Mouse (Mus musculus): ENCODE measurements at regions not wholly inside any gene's neighbourhood (a gene's known extent, or its start where the extent isn't known, plus 50 kb on each side); places are given as distances from the start of the nearest gene placed in this dataset.
"Not testable (repeated sequence)": the region's sequence is repeated elsewhere in the genome, so short reads cannot be mapped to it uniquely, and the experiment has no call there.

DNA sequence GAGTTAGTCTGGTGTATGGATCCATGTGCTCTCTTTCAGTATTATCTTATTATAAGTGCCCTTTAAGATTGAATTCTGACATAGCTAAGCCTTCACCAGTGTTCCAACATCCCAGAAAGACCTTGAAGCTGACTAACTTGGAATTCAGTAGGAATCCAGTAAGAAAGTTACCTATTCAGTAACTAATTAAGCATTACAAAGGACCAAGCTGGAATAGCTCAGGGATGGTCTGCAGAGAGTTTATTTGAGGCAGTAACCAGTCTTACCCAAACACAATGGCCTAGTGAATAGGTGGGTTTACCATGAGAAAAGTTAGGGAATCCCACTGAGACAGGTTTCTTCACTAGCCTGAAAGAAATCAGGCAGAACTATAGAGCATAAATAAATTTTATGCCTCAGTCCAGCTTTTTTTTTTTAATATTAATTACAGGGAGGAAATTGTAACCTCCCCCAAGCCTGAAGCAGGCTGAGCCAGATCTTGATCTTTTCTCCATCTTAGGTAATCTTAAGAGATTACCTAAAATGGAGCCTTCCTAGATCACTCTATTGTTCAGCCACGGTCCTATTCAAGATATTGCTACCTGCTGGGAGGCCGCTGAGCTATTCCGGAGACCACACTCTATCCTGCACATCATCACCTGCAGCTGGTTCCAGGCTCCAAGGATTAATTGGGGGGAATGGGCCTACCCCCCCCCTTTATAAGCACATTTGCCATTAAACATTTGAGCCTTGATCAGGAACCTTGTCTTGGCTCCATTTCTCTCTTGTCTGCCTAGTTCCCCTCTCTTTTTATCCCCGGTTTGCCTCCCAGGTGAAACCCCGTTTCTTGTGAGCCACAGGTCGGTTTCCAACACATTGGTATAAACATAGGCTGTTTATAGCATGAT is 93.0 kb upstream of the Gnai1 start:
- not testable (repeated sequence) for TF ChIP-seq POLR2A (IDR thresholded peaks at IDR 0.05; ENCODE audit: low read depth, low read length); CTCF (conservative IDR thresholded peaks at IDR 0.05; ENCODE audit: insufficient read depth, insufficient read length, low read depth, low read length)
